Mouse (Mus musculus): ENCODE results near the gene Rab24. TPM values are rescaled to one million over a fixed set of nuclear protein-coding genes. Genes with fewer than 3 reads are reported as not detected.
A peak's percentile ranks its signal among the peaks of the same experiment; 100 is the strongest.

The Rab24 gene
- polyA plus RNA-seq, 1 experiment from 2014 or later, result 95.4 TPM

DNA sequence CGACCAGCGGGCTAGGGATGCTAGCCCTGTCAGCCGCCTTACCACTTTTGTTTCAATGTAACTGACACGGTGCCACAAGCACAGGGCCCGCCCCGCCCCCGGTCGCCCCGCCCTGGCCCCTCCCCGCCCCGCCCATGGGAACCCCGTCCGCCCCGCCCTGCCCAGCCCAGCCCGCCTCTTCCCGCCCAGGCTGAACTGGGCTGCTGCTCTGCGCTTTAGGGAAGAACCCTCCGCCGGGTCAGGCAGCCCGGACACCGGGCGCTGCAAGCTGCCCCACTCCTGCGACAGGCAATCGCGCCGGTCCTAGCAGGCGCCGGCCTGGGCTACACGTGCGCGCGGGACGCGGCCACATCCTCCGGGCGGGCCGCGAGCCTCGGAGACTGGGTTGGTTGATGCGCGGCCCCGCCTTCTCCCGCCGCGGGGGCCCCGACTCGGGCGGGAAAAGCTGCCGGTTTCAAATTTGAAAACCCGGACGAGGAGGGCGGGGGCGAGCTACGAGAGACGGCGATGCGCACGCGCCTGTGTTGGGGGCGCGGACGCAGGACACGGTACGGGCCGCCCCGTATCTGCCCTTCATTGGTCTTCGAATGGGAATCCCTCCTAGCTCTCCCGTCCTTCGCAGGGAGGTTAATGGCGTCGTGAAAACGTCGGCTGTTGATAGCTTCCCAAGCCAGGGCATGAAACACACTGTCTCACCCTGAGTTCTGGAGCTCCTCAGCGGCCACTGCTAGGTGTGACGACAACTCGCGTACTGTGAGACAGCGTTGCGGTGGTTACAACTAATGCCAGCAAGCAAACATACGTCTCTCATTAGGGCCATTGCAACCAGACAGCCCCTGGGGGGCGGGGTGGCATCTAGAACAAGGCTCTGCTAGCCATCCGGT lies 8.2 kb upstream of the Rab24 start, which contains the start of gene Mxd3:
TSS of gene Mxd3 (minus strand) at position 141 of the 884 bp plus-strand sequence.
- peak; percentile 81 for ATAC-seq
- H3K4me2 ChIP-seq (ENCODE audit: low read length), result peak within 1 kb of the TSS; percentile 95
- under 1% methylated on average over 65 of the region's 82 CpGs for WGBS
- peak within 1 kb of the TSS; percentile 83 for H3K27ac ChIP-seq (ENCODE audit: low read depth, low read length)
- peaks cover 8% of the 10 kb centered on the region for H3K36me3 ChIP-seq (ENCODE audit: control insufficient read depth, insufficient read depth, low read length)
- peaks cover 24% of the 10 kb centered on the region for H3K4me1 ChIP-seq (ENCODE audit: control insufficient read depth, insufficient read depth, low read depth, low read length)
- no peaks in the 10 kb centered on the region for H3K27me3 ChIP-seq (replicated peaks; ENCODE audit: control insufficient read depth, insufficient read depth, low read length)
- peak within 1 kb of the TSS; percentile 86 for H3K4me3 ChIP-seq (ENCODE audit: low read length)
- H3K9ac ChIP-seq (ENCODE audit: low read depth, low read length), result peak within 1 kb of the TSS; percentile 75
- H3K9me3 ChIP-seq (ENCODE audit: control insufficient read depth, low read length), result no peaks in the 10 kb centered on the region

DNA sequence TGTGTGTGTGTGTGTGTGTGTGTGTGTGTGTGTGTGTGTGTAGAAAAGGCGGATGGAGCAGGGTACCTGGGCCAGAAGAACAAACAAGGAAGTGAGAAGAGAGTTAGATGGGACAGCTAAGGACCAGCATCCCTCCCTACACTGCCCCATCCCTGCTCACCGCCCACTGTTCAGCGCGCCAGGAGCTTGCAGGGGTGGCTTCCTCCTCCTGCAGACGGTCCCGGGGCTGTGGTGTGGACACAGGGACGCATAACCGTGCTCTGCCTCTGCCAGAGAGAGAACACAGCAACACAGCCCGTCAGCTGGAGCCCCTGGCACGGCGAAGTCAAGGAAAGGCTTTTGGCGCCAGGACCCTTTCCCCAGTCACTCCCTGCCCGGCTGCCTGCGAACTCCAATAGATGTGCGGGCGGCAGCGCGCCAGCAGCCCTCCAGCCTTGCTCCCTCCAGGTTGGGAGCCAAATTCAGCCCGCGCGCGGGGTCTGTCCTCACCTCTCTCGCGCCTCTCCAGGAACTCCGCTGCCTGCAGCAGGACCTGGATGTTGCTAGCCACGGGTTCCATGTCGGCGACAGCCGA lies 7.5 kb upstream of the Rab24 start:
- Histone ChIP-seq H3K27me3 (replicated peaks; ENCODE audit: control insufficient read depth, insufficient read depth, low read length) (no peaks in the 10 kb centered on the region), H3K4me3 (ENCODE audit: low read length) (peak overlapping the region; percentile 86), H3K36me3 (ENCODE audit: control insufficient read depth, insufficient read depth, low read length) (peaks cover 11% of the 10 kb centered on the region), H3K4me1 (ENCODE audit: control insufficient read depth, insufficient read depth, low read depth, low read length) (peaks cover 24% of the 10 kb centered on the region), H3K9me3 (ENCODE audit: control insufficient read depth, low read length) (no peaks in the 10 kb centered on the region), H3K9ac (ENCODE audit: low read depth, low read length) (peak overlapping the region; percentile 75), H3K4me2 (ENCODE audit: low read length) (peak overlapping the region; percentile 95), H3K27ac (ENCODE audit: low read depth, low read length) (peak overlapping the region; percentile 83)
- peak; percentile 38 for ATAC-seq
- 1% methylated on average over 22 of the region's 29 CpGs for WGBS

DNA sequence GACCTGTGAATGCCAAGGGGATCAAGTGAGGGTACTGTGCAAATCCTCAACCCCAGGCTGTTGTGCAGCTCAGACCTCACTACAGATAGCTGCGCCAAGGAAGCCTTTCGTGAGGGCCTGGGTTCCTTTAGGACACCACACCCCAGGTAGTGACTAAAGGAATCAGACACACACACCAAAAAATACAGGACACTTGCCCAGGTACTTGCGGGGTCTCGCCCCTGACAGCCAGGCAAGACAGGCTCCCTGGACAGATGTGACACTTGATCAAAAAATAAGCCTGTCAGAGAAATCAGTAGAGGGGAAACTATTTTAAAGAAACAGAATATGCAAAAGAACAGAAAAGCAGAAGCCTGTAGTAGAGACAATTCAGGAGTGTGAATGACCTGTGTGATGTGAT lies 6.9 kb upstream of the Rab24 start:
- Histone ChIP-seq H3K9me3 (ENCODE audit: control insufficient read depth, low read length) (no peaks in the 10 kb centered on the region), H3K9ac (ENCODE audit: low read depth, low read length) (peak overlapping the region; percentile 18; the same call in 1 of the 2 replicates), H3K27ac (ENCODE audit: low read depth, low read length) (no peak overlapping the region), H3K4me2 (ENCODE audit: low read length) (peak overlapping the region; percentile 95), H3K4me1 (ENCODE audit: control insufficient read depth, insufficient read depth, low read depth, low read length) (peaks cover 26% of the 10 kb centered on the region), H3K27me3 (replicated peaks; ENCODE audit: control insufficient read depth, insufficient read depth, low read length) (no peaks in the 10 kb centered on the region), H3K36me3 (ENCODE audit: control insufficient read depth, insufficient read depth, low read length) (peaks cover 15% of the 10 kb centered on the region), H3K4me3 (ENCODE audit: low read length) (peak overlapping the region; percentile 86)
- 84% methylated on average over 4 of the region's 4 CpGs for WGBS
- ATAC-seq, result no peak

DNA sequence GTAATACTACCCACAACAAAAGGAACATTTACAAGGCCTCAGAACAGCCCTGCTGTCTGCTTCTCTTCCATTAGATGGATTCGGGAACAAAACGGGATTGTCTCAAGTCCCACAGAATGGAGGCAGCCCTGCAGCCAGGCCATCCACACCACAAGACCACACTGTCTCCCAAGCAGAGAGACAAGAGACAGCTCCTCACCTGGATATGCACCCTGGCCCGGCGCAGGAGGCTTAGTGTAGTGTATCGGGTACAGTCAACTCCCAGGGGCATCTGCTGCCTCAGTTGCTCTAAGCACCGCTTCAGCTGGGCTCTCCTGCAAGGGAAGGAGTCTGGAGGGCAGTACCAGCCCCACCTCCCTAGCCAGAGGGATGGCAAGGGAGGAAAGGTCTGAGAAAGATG lies 6.4 kb upstream of the Rab24 start:
- WGBS, result 88% methylated on average over 6 of the region's 6 CpGs
- H3K36me3 ChIP-seq (ENCODE audit: control insufficient read depth, insufficient read depth, low read length), result peaks cover 15% of the 10 kb centered on the region
- ATAC-seq, result no peak

DNA sequence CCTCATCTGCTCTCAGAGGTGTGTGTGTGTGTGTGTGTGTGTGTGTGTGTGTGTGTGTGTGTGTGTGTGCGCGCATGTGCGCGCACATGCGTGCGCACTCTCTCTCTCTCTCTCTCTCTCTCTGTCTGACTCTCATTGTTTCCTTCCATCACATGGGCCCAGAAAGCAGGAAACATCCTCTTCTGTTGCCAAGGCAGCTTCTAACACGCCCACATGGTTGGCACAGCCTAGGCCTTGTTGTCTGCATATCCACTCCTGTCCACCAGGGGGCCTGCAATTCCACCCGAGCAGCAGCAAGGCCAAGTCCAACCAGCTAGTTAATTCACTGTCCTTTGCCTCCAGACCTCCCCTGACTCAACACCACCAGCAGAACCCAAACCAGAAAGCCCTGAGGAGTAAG lies 5.9 kb upstream of the Rab24 start:
- Histone ChIP-seq H3K9ac (ENCODE audit: low read depth, low read length) (no peak overlapping the region), H3K36me3 (ENCODE audit: control insufficient read depth, insufficient read depth, low read length) (peaks cover 15% of the 10 kb centered on the region), H3K27ac (ENCODE audit: low read depth, low read length) (0 out of 2 replicates have a peak overlapping the region, but pooled peaks have one; percentile 65), H3K9me3 (ENCODE audit: control insufficient read depth, low read length) (no peaks in the 10 kb centered on the region), H3K4me3 (ENCODE audit: low read length) (no peak overlapping the region), H3K4me2 (ENCODE audit: low read length) (peak overlapping the region; percentile 95), H3K4me1 (ENCODE audit: control insufficient read depth, insufficient read depth, low read depth, low read length) (peaks cover 36% of the 10 kb centered on the region), H3K27me3 (replicated peaks; ENCODE audit: control insufficient read depth, insufficient read depth, low read length) (no peaks in the 10 kb centered on the region)
- 42% methylated on average over 8 of the region's 8 CpGs for WGBS
- ATAC-seq, result peak; percentile 40

More for the DNA sequence above, 6.4 kb upstream of the Rab24 start:
- Histone ChIP-seq H3K27ac (ENCODE audit: low read depth, low read length) (no peak overlapping the region), H3K4me1 (ENCODE audit: control insufficient read depth, insufficient read depth, low read depth, low read length) (peaks cover 31% of the 10 kb centered on the region), H3K9me3 (ENCODE audit: control insufficient read depth, low read length) (no peaks in the 10 kb centered on the region), H3K4me2 (ENCODE audit: low read length) (peak overlapping the region; percentile 95), H3K27me3 (replicated peaks; ENCODE audit: control insufficient read depth, insufficient read depth, low read length) (no peaks in the 10 kb centered on the region), H3K4me3 (ENCODE audit: low read length) (peak overlapping the region; percentile 86; the same call in 1 of the 2 replicates), H3K9ac (ENCODE audit: low read depth, low read length) (no peak overlapping the region; the same call in 1 of the 2 replicates)

DNA sequence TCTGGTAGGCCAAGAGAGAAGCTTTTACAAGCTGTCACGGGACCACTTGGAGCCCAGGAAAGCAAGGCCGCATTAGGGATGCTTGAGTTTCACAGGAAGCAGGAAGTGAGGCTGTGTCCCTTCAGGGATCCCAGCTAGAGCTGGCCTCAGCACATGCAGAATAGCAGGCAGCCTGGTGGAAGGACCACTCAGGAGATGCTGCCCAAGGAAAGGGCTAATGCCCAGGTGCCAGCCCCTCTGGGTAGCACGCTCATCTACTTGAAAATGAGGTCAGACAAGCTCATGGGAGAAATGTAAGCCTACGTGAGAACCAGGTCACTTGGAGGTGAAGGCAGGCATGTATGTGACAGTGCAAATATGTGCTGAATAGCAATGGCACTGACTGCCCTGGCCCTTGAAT lies 5.4 kb upstream of the Rab24 start:
- Histone ChIP-seq H3K27ac (ENCODE audit: low read depth, low read length) (peak overlapping the region; percentile 65; the same call in 1 of the 2 replicates), H3K4me1 (ENCODE audit: control insufficient read depth, insufficient read depth, low read depth, low read length) (peaks cover 38% of the 10 kb centered on the region), H3K4me3 (ENCODE audit: low read length) (no peak overlapping the region), H3K9ac (ENCODE audit: low read depth, low read length) (no peak overlapping the region), H3K36me3 (ENCODE audit: control insufficient read depth, insufficient read depth, low read length) (peaks cover 15% of the 10 kb centered on the region), H3K9me3 (ENCODE audit: control insufficient read depth, low read length) (no peaks in the 10 kb centered on the region), H3K4me2 (ENCODE audit: low read length) (peak overlapping the region; percentile 15), H3K27me3 (replicated peaks; ENCODE audit: control insufficient read depth, insufficient read depth, low read length) (no peaks in the 10 kb centered on the region)
- ATAC-seq, result no peak
- WGBS, result 55% methylated on average over 4 of the region's 4 CpGs

DNA sequence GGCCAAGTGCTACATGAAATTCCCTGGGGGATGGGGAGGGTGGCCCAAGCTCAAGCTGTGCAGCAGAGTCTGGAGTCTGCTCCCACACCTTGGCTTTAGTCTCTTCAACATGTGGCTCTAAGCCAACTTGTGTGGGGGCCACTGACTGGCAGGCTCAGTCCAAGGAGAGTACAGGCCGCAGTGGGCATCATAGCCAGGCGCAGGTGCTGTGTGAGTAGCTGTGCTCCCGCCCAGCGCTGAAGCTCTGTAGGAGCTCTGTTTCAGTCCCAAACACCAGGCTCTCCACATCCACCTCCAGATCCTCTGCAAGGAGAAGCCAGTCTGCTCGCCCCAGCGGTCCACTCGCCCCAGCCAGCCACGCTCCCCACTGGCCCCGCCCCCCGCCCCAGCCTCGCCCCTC lies 3.9 kb upstream of the Rab24 start:
- Histone ChIP-seq H3K4me1 (ENCODE audit: control insufficient read depth, insufficient read depth, low read depth, low read length) (peaks cover 42% of the 10 kb centered on the region), H3K9me3 (ENCODE audit: control insufficient read depth, low read length) (no peaks in the 10 kb centered on the region), H3K27ac (ENCODE audit: low read depth, low read length) (no peak overlapping the region), H3K4me3 (ENCODE audit: low read length) (no peak overlapping the region), H3K9ac (ENCODE audit: low read depth, low read length) (no peak overlapping the region), H3K4me2 (ENCODE audit: low read length) (no peak overlapping the region), H3K36me3 (ENCODE audit: control insufficient read depth, insufficient read depth, low read length) (peaks cover 15% of the 10 kb centered on the region), H3K27me3 (replicated peaks; ENCODE audit: control insufficient read depth, insufficient read depth, low read length) (no peaks in the 10 kb centered on the region)
- 75% methylated on average over 11 of the region's 11 CpGs for WGBS
- ATAC-seq, result no peak

DNA sequence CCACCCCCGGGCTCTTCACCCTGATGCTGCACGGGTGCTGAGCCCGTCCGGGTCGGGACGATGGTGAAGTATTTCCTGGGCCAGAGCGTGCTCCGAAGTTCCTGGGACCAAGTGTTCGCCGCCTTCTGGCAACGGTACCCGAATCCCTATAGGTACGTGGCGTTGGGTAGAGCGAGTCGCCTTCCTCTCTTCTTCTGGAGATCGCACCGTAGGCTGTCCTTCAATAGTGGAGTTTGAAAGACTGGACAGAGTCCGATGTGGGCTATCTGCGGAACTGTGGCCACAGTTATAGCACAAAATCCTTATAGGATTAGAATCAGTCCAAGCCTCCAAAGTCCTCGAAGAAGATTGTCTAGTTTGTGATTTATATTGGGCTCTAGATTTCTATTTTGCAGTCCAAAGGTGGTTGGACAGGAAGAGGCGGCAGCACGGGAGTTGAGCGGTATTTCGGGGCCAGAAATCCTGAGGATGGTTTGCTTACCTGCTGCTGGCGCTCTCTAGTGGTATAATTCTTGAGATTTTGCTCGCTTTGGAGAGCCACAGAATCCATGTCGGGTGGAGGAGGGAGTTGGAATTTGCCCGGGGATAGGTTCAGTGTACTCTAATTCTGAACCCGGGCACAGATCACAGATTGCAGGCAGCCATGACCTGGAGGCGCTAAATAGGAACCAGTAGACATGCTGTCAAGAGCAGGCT lies 532 bp upstream of the Rab24 start:
- peak overlapping the region; percentile 66 for H3K4me2 ChIP-seq (ENCODE audit: low read length)
- H3K27ac ChIP-seq (ENCODE audit: low read depth, low read length), result peak overlapping the region; percentile 73
- peak; percentile 54 for ATAC-seq
- peaks cover 15% of the 10 kb centered on the region for H3K36me3 ChIP-seq (ENCODE audit: control insufficient read depth, insufficient read depth, low read length)
- H3K4me3 ChIP-seq (ENCODE audit: low read length), result peak overlapping the region; percentile 84
- H3K9me3 ChIP-seq (ENCODE audit: control insufficient read depth, low read length), result no peaks in the 10 kb centered on the region
- 1% methylated on average over 30 of the region's 31 CpGs for WGBS
- H3K27me3 ChIP-seq (replicated peaks; ENCODE audit: control insufficient read depth, insufficient read depth, low read length), result no peaks in the 10 kb centered on the region
- peak overlapping the region; percentile 90 for H3K9ac ChIP-seq (ENCODE audit: low read depth, low read length)
- H3K4me1 ChIP-seq (ENCODE audit: control insufficient read depth, insufficient read depth, low read depth, low read length), result peaks cover 26% of the 10 kb centered on the region

All from hindbrain, embryonic 16.5 days (tissue).